Mouse (Mus musculus): ENCODE results near the gene H2al1e. TPM values are rescaled to one million over a fixed set of nuclear protein-coding genes. Genes with fewer than 3 reads are reported as not detected.

Gene H2al1e
- polyA plus RNA-seq, 1 experiment from 2014 or later, result not detected

GRCm38 (mm10) chrX:11360823-11361222 is 49.1 kb downstream of the H2al1e start:
- no peaks in the 10 kb centered on the region for H3K4me1 ChIP-seq (ENCODE audit: control insufficient read depth, insufficient read depth, low read length)
- H3K9me3 ChIP-seq (ENCODE audit: control insufficient read depth, low read length), result no peaks in the 10 kb centered on the region
- no peak overlapping the region for H3K4me3 ChIP-seq (ENCODE audit: low read length)
- ATAC-seq, result no peak
- H3K4me2 ChIP-seq (ENCODE audit: low read depth, low read length), result no peak overlapping the region
- no peaks in the 10 kb centered on the region for H3K36me3 ChIP-seq (ENCODE audit: control insufficient read depth, insufficient read depth, low read length)
- WGBS, result 82% methylated on average over 6 of the region's 6 CpGs
- H3K9ac ChIP-seq (ENCODE audit: low read depth, low read length), result no peak overlapping the region
- H3K27me3 ChIP-seq (replicated peaks; ENCODE audit: control insufficient read depth, insufficient read depth, low read length), result 0 out of 2 replicates have a peak, but pooled peaks cover 3% of the 10 kb centered on the region
- H3K27ac ChIP-seq (ENCODE audit: low read length), result no peak overlapping the region

DNA sequence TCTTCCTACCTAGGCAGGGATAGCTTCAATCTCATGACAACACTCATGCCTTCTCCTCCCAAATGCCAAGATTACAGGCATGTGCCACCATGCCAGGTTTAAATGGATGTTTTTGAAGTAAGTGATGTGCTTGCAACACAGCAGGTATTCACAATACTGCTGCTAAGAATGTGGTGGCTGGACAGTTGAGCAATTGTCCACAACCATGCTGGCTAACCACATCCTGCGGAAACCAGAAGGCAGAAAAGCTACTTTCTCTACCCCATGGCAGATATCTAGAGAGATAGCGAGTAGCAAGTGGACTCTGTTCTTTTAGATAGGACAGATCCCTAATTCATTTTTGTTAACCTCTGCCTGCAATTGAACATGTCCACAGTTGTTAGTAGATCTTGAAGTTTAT is 49.5 kb downstream of the H2al1e start:
- H3K4me1 ChIP-seq (ENCODE audit: control insufficient read depth, insufficient read depth, low read length), result no peaks in the 10 kb centered on the region
- no peak overlapping the region for H3K9ac ChIP-seq (ENCODE audit: low read depth, low read length)
- H3K4me2 ChIP-seq (ENCODE audit: low read depth, low read length), result no peak overlapping the region
- ATAC-seq, result no peak
- H3K36me3 ChIP-seq (ENCODE audit: control insufficient read depth, insufficient read depth, low read length), result no peaks in the 10 kb centered on the region
- H3K9me3 ChIP-seq (ENCODE audit: control insufficient read depth, low read length), result no peaks in the 10 kb centered on the region
- no peak overlapping the region for H3K4me3 ChIP-seq (ENCODE audit: low read length)
- WGBS, result 83% methylated on average over 2 of the region's 2 CpGs
- H3K27ac ChIP-seq (ENCODE audit: low read length), result no peak overlapping the region
- 0 out of 2 replicates have a peak, but pooled peaks cover 3% of the 10 kb centered on the region for H3K27me3 ChIP-seq (replicated peaks; ENCODE audit: control insufficient read depth, insufficient read depth, low read length)

Other genes starting within 250 kb of the H2al1e start
- gene H2al1a, start 12.7 kb upstream of the H2al1e start, polyA plus RNA-seq (2015; fragmentation: Nextera tagmentation; extraction: Ambion mirVana), result not detected in 2 replicates
- gene H2al1b, start 9.5 kb upstream of the H2al1e start, polyA plus RNA-seq (2015; fragmentation: Nextera tagmentation; extraction: Ambion mirVana), result not detected in 2 replicates
- gene H2al1c, start 6.3 kb upstream of the H2al1e start, polyA plus RNA-seq (2015; fragmentation: Nextera tagmentation; extraction: Ambion mirVana), result not detected in 2 replicates
- gene H2al1d, start 3.1 kb upstream of the H2al1e start, polyA plus RNA-seq (2015; fragmentation: Nextera tagmentation; extraction: Ambion mirVana), result not detected in 2 replicates
- not detected in 2 replicates for gene H2al1f, start 3.2 kb downstream of the H2al1e start, polyA plus RNA-seq (2015; fragmentation: Nextera tagmentation; extraction: Ambion mirVana)
- gene H2al1g, start 6.3 kb downstream of the H2al1e start, polyA plus RNA-seq (2015; fragmentation: Nextera tagmentation; extraction: Ambion mirVana), result not detected in 2 replicates
- gene H2al1h, start 9.6 kb downstream of the H2al1e start, polyA plus RNA-seq (2015; fragmentation: Nextera tagmentation; extraction: Ambion mirVana), result not detected in 2 replicates
- gene H2al1i, start 12.7 kb downstream of the H2al1e start, polyA plus RNA-seq (2015; fragmentation: Nextera tagmentation; extraction: Ambion mirVana), result not detected in 2 replicates
- not detected in 2 replicates for gene H2al1j, start 15.9 kb downstream of the H2al1e start, polyA plus RNA-seq (2015; fragmentation: Nextera tagmentation; extraction: Ambion mirVana)

Data from intestine, embryonic 16.5 days (tissue).